Mouse (Mus musculus) E14TG2a.4 (cell line): ENCODE data around the gene Nhej1.

Source experiments
- CTCF ChIP-seq: conservative IDR thresholded peaks from 2 replicates; pipeline ENCODE4 v1.5.1; 2014; ENCODE audit warnings: low read length
- NANOG ChIP-seq: IDR thresholded peaks from 2 replicates; pipeline ENCODE4 v1.6.1; 2014; ENCODE audit warnings: borderline replicate concordance, low read length, mixed read lengths
- POU5F1 ChIP-seq: IDR thresholded peaks from 2 replicates; pipeline ENCODE4 v1.6.1; 2014; ENCODE audit warnings: low read length, borderline replicate concordance

DNA sequence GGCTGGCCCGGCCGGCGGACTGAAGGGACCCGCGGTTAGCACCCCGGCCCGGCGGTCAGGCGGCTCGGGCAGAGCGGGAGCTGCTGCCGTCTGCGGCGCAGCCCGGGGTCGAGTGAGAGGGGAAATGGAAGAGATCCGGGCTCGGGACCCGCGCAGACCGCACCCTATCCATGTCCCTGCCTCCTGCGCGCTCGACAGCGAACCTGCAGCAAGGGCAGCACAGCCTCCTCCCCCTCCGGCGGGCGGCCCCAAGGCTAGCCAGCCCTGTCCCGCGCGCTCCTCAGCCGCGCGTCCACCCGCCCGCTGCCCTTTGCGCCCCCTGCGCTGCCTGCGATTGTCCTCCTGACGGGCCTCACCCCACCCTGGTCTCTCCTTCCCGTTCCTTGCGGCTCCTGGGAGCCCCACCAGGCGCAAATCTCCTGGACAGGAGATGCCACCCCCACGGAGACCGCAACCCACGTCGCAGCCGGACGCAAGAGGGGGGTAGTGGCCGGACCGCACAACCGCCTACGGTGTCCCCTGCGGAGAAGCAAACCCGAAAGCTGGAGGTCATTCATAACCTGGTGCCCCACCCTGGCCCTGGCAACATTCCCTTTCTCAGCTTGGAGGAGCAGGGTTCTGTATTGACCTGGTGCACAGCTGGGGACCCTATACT, 173.3 kb downstream of the Nhej1 start, which contains the start of gene Ihh:
- TF ChIP-seq CTCF (no peak), NANOG (no peak), POU5F1 (no peak)
